Mouse (Mus musculus) ES-E14 (cell line): Measurements from ENCODE around the gene Cenps. TPM values are rescaled to one million over a fixed set of nuclear protein-coding genes. Genes with fewer than 3 reads are reported as not detected.

ENCODE experiments used
- DNase-seq: peaks from one replicate; pipeline ENCODE4 v3.0.0-alpha.2; 2013; ENCODE audit warnings: low read depth, low spot score
- H3K27ac ChIP-seq: 2 replicates; pipeline ENCODE4 v1.5.1; 2012; ENCODE audit warnings: low read depth, mild to moderate bottlenecking, low read length, moderate library complexity, mixed read lengths; ENCODE audit not compliant: poor library complexity, insufficient read depth, severe bottlenecking
- H3K36me3 ChIP-seq: 2 replicates; pipeline ENCODE4 v1.6.1; 2012; ENCODE audit warnings: mild to moderate bottlenecking, low read length, moderate library complexity, mixed read lengths; ENCODE audit not compliant: control insufficient read depth, poor library complexity, insufficient read depth, severe bottlenecking
- H3K4me1 ChIP-seq, 2 experiments: fragments of 150-350 bp in 1 of 2; sonication (generic) in 1 of 2; 2 replicates each; pipeline ENCODE4 v1.6.1; 2012; ENCODE audit warnings: low read length in 2 of 2, mild to moderate bottlenecking in 1 of 2, mixed read lengths in 1 of 2; ENCODE audit not compliant: control insufficient read depth in 2 of 2, insufficient read depth in 2 of 2, poor library complexity in 1 of 2
- H3K4me3 ChIP-seq, 2 experiments: fragments of 150-350 bp in 1 of 2; sonication (generic) in 1 of 2; 2 replicates each; pipeline ENCODE4 v1.5.1; 2012; ENCODE audit warnings: low read length in 2 of 2, low read depth in 1 of 2, mild to moderate bottlenecking in 1 of 2, mixed read lengths in 1 of 2; ENCODE audit not compliant: insufficient read depth in 1 of 2, poor library complexity in 1 of 2, severe bottlenecking in 1 of 2
- H3K9ac ChIP-seq: 2 replicates; pipeline ENCODE4 v1.6.1; 2012; ENCODE audit warnings: low read depth, mild to moderate bottlenecking, low read length, mixed read lengths; ENCODE audit not compliant: poor library complexity, insufficient read depth, severe bottlenecking
- H3K9me3 ChIP-seq: fragments of 150-350 bp; sonication (generic); 2 replicates; pipeline ENCODE4 v1.6.1; 2012; ENCODE audit warnings: low read depth, mild to moderate bottlenecking, low read length; ENCODE audit not compliant: control insufficient read depth, insufficient read depth
- CHD2 ChIP-seq: IDR thresholded peaks from 2 replicates; pipeline ENCODE4 v1.6.1; 2014; ENCODE audit warnings: mild to moderate bottlenecking, low read depth, low read length, inconsistent platforms
- HCFC1 ChIP-seq: IDR thresholded peaks from 2 replicates; pipeline ENCODE4 v1.6.1; 2012; ENCODE audit warnings: low read length, inconsistent platforms, borderline replicate concordance; ENCODE audit not compliant: insufficient read depth
- MAFK ChIP-seq: IDR thresholded peaks from 2 replicates; pipeline ENCODE4 v1.6.1; 2014; ENCODE audit warnings: mild to moderate bottlenecking, low read depth, low read length, inconsistent platforms; ENCODE audit not compliant: insufficient read depth
- ZC3H11A ChIP-seq: IDR thresholded peaks from 2 replicates; pipeline ENCODE4 v1.6.1; 2012; ENCODE audit warnings: low read depth, mild to moderate bottlenecking, inconsistent platforms, low read length, borderline replicate concordance
- ZNF384 ChIP-seq: IDR thresholded peaks from 2 replicates; pipeline ENCODE4 v1.6.1; 2012; ENCODE audit warnings: low read depth, low read length, inconsistent platforms
- in situ Hi-C, 2 experiments: fragments of 600-800 bp; cut with MboI; formaldehyde crosslinking; loops; one replicate each; pipeline ENCODE4 v1.15.1; 2025; ENCODE audit warnings: low sequenced_read_pairs in 2 of 2, inconsistent platforms in 1 of 2; ENCODE audit not compliant: unreplicated experiment in 2 of 2
- total RNA-seq: library from RNA; depleted of rRNA; stranded (reverse); fragments of 300-350 nt; gene quantifications from 2 replicates; pipeline ENCODE4 v1.2.3, GENCODE M21; 2012

The Cenps gene
- total RNA-seq, 1 experiment = 15.2 TPM

DNA sequence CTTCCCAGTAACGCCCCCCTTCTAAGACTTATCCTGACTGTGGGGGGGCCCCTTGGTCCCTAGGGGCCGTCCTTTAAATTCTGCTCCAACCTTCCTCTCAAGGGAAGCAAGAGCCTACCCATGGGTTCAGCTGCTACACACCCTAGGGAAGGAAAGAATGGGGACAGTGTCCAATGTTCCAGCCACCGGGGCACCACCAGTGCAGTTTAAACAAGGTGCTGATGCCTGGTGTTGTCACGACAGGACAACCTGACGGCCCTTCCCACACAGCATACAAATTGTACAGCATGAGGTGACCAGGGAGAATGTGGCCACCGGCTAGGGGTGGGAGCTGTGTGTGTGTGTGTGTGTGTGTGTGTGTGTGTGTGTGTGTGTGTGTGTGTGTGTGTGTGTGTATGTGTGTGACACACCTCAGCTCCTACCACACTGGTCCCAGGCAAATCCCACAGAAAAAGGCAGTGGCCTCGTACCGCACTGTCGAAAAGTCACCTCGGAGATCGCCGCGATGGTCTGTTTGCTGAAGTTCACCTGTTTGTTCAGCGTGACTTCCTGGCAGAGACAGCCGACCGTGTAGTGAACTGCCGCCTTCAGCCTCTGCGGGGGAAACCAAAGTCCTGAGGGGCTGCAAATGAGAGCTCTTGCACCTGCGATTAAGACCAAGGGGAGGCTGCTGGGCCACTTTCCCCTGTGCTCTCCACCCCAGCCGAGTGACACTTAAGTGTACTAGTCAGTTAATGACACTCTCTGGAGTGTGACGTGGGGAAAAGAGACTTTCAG lies 5.5 kb downstream of the Cenps start:
- Histone ChIP-seq H3K9me3 (no peaks in the 10 kb centered on the region), H3K4me3 (no peak overlapping the region), H3K9ac (no peak overlapping the region), H3K36me3 (peaks cover 31% of the 10 kb centered on the region), H3K4me1 (peaks cover 2 to 15% of the 10 kb centered on the region in 2 experiments; a peak in 2 of 4 replicates), H3K27ac (no peak overlapping the region)
- in situ Hi-C loops = no loop called here
- TF ChIP-seq MAFK (no peak), HCFC1 (no peak)
- no peak for DNase-seq

DNA sequence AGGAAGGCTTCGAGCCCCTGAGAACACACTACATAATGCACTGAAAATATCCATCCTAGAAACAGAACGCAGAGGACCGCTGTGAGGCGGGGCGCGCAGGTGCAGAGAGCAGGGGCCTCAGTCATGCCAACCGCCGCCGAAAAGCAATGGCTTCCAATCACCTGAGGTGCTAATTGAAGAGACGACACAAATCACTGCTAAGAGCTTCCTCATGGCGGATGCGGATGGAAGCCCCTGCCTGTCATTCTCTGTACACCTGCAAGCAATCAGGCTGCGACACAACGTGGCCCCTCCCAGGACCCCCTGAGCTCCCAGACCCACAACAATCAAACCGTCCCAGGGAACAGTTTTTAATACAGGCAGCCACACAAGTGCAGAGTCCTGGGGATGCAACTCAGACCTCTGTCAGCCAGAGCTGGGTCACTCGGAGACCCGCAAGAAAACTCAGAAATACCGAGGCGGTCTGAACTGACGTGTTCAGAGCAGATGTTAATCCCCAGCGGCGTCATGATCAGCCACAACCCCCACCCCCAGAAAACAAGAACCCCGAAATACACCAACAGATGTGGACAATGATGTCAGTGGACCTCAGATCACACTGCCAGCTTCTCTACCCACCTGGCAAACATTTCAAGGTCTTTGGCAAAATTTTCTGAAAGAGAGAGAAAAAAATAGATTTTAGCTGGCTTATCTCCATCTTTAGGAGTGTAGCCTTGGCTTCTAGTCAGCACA lies 6.2 kb downstream of the Cenps start:
- TF ChIP-seq CHD2 = no peak
- no peak for TF ChIP-seq HCFC1
- no peak for TF ChIP-seq MAFK
- TF ChIP-seq ZC3H11A = no peak
- TF ChIP-seq ZNF384 = no peak
- Histone ChIP-seq H3K27ac (no peak overlapping the region), H3K9me3 (no peaks in the 10 kb centered on the region), H3K9ac (no peak overlapping the region; the same call in 1 of the 2 replicates), H3K36me3 (peaks cover 34% of the 10 kb centered on the region), H3K4me3 (no peak overlapping the region), H3K4me1 (peaks cover 3 to 19% of the 10 kb centered on the region in 2 experiments; a peak in 2 of 4 replicates)
- no peak for DNase-seq
- in situ Hi-C loops = no loop called here

- Histone ChIP-seq H3K27ac (no peak overlapping the region), H3K9ac (no peak overlapping the region), H3K9me3 (no peaks in the 10 kb centered on the region), H3K4me1 (peaks cover 5 to 32% of the 10 kb centered on the region in 2 experiments; a peak in 2 of 4 replicates), H3K4me3 (no peak overlapping the region), H3K36me3 (peaks cover 36% of the 10 kb centered on the region)
- in situ Hi-C loops = no loop called here
- no peak for DNase-seq
- no peak for TF ChIP-seq CHD2
- TF ChIP-seq HCFC1 = no peak
- no peak for TF ChIP-seq ZNF384
Measured at GRCm38 (mm10) chr4:149128467-149128866, 9.0 kb downstream of the Cenps start.

GRCm38 (mm10) chr4:149126663-149127062 lies 10.8 kb downstream of the Cenps start, which contains the start of gene Cort:
Gene Cort, minus strand, starts transcription at chr4:149126763.
- Histone ChIP-seq H3K4me3 (no peak within 1 kb of the TSS), H3K4me1 (peaks cover 4 to 25% of the 10 kb centered on the region in 2 experiments; a peak in 2 of 4 replicates), H3K27ac (no peak within 1 kb of the TSS), H3K9me3 (no peaks in the 10 kb centered on the region), H3K36me3 (peaks cover 30% of the 10 kb centered on the region), H3K9ac (peak within 1 kb of the TSS; percentile 9; the same call in 1 of the 2 replicates)
- DNase-seq = no peak
- TF ChIP-seq HCFC1 (no peak), CHD2 (no peak), ZNF384 (no peak), MAFK (no peak)
- in situ Hi-C loops = no loop called here
